Mouse (Mus musculus): ENCODE measurements around the gene Slfn1. TPM values are rescaled to one million over a fixed set of nuclear protein-coding genes. Genes with fewer than 3 reads are reported as not detected.

Gene Slfn1
- polyA plus RNA-seq, 3 experiments from 2014 or later, result 143 to 239 (median 228) TPM

Other genes with a start within 250 kb of the Slfn1 start
- gene Rffl, start 245.6 kb upstream of the Slfn1 start, polyA plus RNA-seq (2017; shearing (Covaris generic)), result 10 to 100 TPM in 1 of 3 experiments, 1 to 10 TPM in 2; 6.0 to 10.1 (median 9.1) TPM
- 10 to 100 TPM; 25.9 to 32.4 (median 30.9) TPM for gene Rad51d, start 226.2 kb upstream of the Slfn1 start, polyA plus RNA-seq (2017; shearing (Covaris generic))
- not detected for gene Fndc8, start 224.7 kb upstream of the Slfn1 start, polyA plus RNA-seq (2017; shearing (Covaris generic))
- gene Nle1, start 208.4 kb upstream of the Slfn1 start, polyA plus RNA-seq (2017; shearing (Covaris generic)), result 10 to 100 TPM; 17.9 to 56.0 (median 48.0) TPM
- under 1 TPM in 1 of 3 experiments, not detected in 2; 0.25 TPM for gene Unc45b, start 206.3 kb upstream of the Slfn1 start, polyA plus RNA-seq (2017; shearing (Covaris generic))
- 10 to 100 TPM; 18.0 to 28.9 (median 27.4) TPM for gene Slfn5, start 165.5 kb upstream of the Slfn1 start, polyA plus RNA-seq (2017; shearing (Covaris generic))
- 10 to 100 TPM; 23.0 to 30.8 (median 23.2) TPM for gene Slfn9, start 125.0 kb upstream of the Slfn1 start, polyA plus RNA-seq (2017; shearing (Covaris generic))
- gene Slfn8, start 96.0 kb upstream of the Slfn1 start, polyA plus RNA-seq (2017; shearing (Covaris generic)), result 10 to 100 TPM; 52.4 to 79.0 (median 67.6) TPM
- gene Slfn2, start 51.7 kb upstream of the Slfn1 start, polyA plus RNA-seq (2017; shearing (Covaris generic)), result 100 to 1,000 TPM; 817 to 952 (median 818) TPM
- under 1 TPM; 0.24 to 0.35 (median 0.26) TPM for gene Slfn4, start 58.3 kb downstream of the Slfn1 start, polyA plus RNA-seq (2017; shearing (Covaris generic))
- 1 to 10 TPM; 2.5 to 4.4 (median 3.8) TPM for gene Slfn3, start 74.5 kb downstream of the Slfn1 start, polyA plus RNA-seq (2017; shearing (Covaris generic))
- gene Slfn14, start 169.9 kb downstream of the Slfn1 start, polyA plus RNA-seq (2017; shearing (Covaris generic)), result under 1 TPM in 1 of 3 experiments, not detected in 2; 0.09 TPM
- gene Ap2b1, start 182.2 kb downstream of the Slfn1 start, polyA plus RNA-seq (2017; shearing (Covaris generic)), result 10 to 100 TPM; 57.2 to 59.1 (median 57.7) TPM
- gene Pex12, start 185.7 kb downstream of the Slfn1 start, polyA plus RNA-seq (2017; shearing (Covaris generic)), result 10 to 100 TPM in 2 of 3 experiments, 1 to 10 TPM in 1; 8.4 to 15.4 (median 13.2) TPM